Mouse (Mus musculus) liver, adult 2 months (tissue): ENCODE measurements around the gene Hist2h2bb.

Experiments used
- CTCF ChIP-seq: fragments of 200-500 bp; IDR thresholded peaks from 2 replicates; pipeline ENCODE4 v1.5.1; 2011; ENCODE audit warnings: low read depth, low read length, control low read depth
- POLR2A ChIP-seq: fragments of 200-500 bp; IDR thresholded peaks from 2 replicates; pipeline ENCODE4 v1.6.1; 2011; ENCODE audit warnings: low read length, control low read depth; ENCODE audit not compliant: insufficient read depth; ENCODE audit errors: extremely low read depth

- TF ChIP-seq CTCF (no peak), POLR2A (no peak)
These were observed 31.5 kb upstream of the Hist2h2bb start for GRCm38 (mm10) chr3:96237904-96238511.
